Mouse (Mus musculus): ENCODE measurements around the gene Oas1a. TPM values are rescaled to one million over a fixed set of nuclear protein-coding genes. Genes with fewer than 3 reads are reported as not detected.
"Not testable (repeated sequence)": the region's sequence is repeated elsewhere in the genome, so short reads cannot be mapped to it uniquely, and the experiment has no call there.

The Oas1a gene
- polyA plus RNA-seq, 1 experiment = 5.8 TPM

DNA sequence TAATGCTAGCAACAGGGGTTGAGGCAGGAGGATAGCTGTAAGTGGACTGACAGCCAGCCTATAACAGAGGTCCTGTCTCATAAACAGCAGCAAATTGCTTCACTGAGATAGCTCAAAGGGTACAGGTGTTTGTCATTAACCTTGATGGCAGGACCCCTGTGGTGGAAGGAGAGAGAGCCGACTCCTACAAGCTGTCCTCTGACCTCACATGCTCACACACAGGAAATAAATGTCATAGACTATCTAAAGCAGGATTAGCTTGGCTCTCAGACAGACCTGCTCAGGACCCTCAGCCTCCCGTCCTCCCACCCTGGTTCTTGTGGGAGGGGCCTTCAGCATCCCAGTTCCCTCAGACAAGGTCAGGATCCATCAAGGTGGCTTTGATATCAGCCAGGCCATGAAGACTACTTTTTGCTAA, 15.1 kb downstream of the Oas1a start:
- H3K4me3 ChIP-seq (ENCODE audit: insufficient read depth, low read length) = no peak overlapping the region
- H3K4me1 ChIP-seq (ENCODE audit: control insufficient read depth, insufficient read depth, low read length) = no peaks in the 10 kb centered on the region
- no peak overlapping the region for H3K27ac ChIP-seq (ENCODE audit: insufficient read depth, low read length)
- no peak for TF ChIP-seq CTCF (IDR thresholded peaks at IDR 0.05; ENCODE audit: borderline replicate concordance, insufficient read depth, low read length)
- TF ChIP-seq POLR2A (IDR thresholded peaks at IDR 0.05; ENCODE audit: low read depth, low read length) = no peak

DNA sequence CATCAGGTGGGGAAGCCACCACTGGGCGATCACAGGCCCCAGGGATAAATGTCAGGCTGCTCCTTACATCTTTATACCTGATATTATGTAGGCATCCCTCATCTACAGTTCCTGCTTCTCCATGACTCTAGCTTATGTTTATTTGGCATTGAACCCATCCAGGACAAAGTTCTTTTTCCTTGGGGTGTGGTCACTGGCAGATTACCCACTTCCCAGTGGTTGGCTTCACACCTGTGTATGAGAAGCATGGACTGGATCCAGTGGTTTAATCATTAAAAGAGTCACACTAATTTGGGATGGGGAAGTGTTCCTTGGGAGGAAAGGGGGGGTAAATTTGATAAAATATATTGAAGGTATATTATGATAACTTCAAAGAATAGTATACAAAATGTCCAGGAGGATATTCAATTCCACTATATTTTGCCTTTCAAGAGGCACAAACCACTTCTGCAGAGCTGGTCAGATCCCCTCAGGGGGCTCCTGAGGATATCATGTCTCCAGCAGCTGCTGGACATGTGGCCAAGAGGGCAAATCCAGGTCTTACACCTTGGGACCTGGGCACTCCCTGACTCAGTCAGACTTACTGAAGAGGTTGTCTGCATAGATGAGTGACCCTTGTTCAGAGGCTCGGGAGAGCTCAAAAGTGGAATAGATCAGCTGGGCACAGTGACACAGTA, 15.6 kb downstream of the Oas1a start:
- H3K27ac ChIP-seq (ENCODE audit: insufficient read depth, low read length); H3K4me3 ChIP-seq (ENCODE audit: insufficient read depth, low read length): not testable (repeated sequence)

DNA sequence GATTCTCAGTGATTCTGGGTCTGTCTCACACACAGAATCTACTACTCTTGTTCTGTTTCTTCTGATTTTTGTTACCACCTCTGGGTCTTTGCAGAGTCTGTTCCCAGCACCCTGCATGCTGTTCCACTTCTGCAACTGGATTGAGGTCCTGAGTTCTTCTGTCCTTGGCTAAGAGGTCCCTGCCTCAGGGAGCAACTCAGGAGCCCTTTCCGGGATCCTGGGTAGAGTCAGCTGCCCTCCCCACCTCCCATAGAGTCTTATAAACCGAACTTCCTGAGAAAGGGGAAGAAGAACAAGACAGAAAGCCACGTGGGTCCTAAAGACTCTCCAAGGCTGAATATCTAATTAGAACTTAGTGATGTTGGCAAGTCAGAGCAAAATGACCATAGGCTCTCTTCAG, 16.3 kb downstream of the Oas1a start:
- TF ChIP-seq CTCF (IDR thresholded peaks at IDR 0.05; ENCODE audit: borderline replicate concordance, insufficient read depth, low read length) (no peak), POLR2A (IDR thresholded peaks at IDR 0.05; ENCODE audit: low read depth, low read length) (no peak)
- no peaks in the 10 kb centered on the region for H3K4me1 ChIP-seq (ENCODE audit: control insufficient read depth, insufficient read depth, low read length)
- H3K27ac ChIP-seq (ENCODE audit: insufficient read depth, low read length) = no peak overlapping the region
- H3K4me3 ChIP-seq (ENCODE audit: insufficient read depth, low read length) = no peak overlapping the region

More for the DNA sequence above, 15.6 kb downstream of the Oas1a start:
- not testable (repeated sequence) for H3K4me1 ChIP-seq (ENCODE audit: control insufficient read depth, insufficient read depth, low read length)

DNA sequence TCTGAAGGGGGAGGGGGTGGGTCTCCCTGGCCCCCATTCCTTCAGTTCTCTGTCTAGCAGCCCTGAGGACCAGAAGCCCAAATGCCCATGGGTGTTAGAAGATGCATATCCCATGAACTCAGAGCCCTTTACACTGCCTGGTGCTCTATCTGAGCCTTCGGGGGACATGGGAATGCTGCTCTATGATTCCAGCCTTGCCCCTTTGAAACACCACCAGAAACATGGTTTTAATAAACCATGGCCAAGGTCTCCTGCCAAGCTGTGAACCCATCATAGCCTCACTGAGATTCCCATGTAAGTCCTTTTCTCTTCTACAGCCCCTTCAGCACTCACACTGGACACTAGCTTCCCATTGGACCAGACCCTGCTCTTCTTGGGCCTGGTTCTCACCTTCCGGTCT, 17.3 kb downstream of the Oas1a start:
- no peak overlapping the region for H3K4me3 ChIP-seq (ENCODE audit: insufficient read depth, low read length)
- H3K27ac ChIP-seq (ENCODE audit: insufficient read depth, low read length) = no peak overlapping the region
- no peaks in the 10 kb centered on the region for H3K4me1 ChIP-seq (ENCODE audit: control insufficient read depth, insufficient read depth, low read length)
- TF ChIP-seq CTCF (IDR thresholded peaks at IDR 0.05; ENCODE audit: borderline replicate concordance, insufficient read depth, low read length) (no peak), POLR2A (IDR thresholded peaks at IDR 0.05; ENCODE audit: low read depth, low read length) (no peak)

DNA sequence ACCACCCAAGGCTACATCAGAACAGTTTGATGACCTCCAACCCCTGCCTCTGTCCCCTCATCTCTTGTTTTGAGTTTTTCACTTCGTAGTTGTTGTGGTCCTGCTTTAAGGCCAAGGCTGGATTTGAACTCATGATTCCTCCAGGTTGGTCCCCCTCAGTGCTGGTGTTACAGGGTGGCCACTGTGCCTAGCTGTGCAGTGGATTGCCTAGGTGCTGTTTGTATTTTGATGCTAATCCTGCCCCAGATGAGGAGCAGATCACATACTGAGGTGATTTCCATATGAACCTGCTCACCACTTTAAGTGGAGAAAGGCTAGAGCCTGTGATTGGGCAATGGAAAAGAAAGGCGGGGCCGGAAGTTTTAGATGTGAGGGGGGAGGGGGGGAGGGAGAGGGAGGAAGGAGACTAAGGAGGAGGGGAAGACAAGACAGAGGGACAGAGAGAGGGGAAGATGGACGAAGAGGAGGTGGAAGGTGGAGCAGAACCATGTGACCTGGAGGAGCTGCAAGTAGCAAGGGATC, 19.0 kb downstream of the Oas1a start:
- H3K4me3 ChIP-seq (ENCODE audit: insufficient read depth, low read length); H3K4me1 ChIP-seq (ENCODE audit: control insufficient read depth, insufficient read depth, low read length); H3K27ac ChIP-seq (ENCODE audit: insufficient read depth, low read length): not testable (repeated sequence)

DNA sequence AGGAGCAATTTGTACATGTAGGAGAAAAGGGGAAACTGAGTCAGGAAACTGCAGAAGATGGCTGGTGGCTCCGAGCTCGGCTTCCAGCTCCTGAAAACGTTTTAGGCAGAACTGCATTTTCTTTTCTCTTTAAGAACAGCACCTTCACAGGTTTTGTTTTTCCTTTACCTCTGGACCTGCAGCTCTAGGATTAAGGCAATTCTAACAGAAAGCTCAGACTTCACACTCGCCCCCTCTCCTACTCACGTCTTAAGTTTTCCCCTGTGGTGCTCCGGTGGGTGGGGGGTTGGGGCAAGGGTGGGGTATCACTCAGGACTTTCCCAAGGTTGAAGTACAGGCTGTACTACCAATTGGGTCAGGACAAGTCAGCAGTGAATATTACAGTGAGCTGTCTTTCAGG, 19.5 kb downstream of the Oas1a start:
- H3K4me3 ChIP-seq (ENCODE audit: insufficient read depth, low read length) = no peak overlapping the region
- no peaks in the 10 kb centered on the region for H3K4me1 ChIP-seq (ENCODE audit: control insufficient read depth, insufficient read depth, low read length)
- no peak for TF ChIP-seq CTCF (IDR thresholded peaks at IDR 0.05; ENCODE audit: borderline replicate concordance, insufficient read depth, low read length)
- TF ChIP-seq POLR2A (IDR thresholded peaks at IDR 0.05; ENCODE audit: low read depth, low read length) = no peak
- no peak overlapping the region for H3K27ac ChIP-seq (ENCODE audit: insufficient read depth, low read length)

DNA sequence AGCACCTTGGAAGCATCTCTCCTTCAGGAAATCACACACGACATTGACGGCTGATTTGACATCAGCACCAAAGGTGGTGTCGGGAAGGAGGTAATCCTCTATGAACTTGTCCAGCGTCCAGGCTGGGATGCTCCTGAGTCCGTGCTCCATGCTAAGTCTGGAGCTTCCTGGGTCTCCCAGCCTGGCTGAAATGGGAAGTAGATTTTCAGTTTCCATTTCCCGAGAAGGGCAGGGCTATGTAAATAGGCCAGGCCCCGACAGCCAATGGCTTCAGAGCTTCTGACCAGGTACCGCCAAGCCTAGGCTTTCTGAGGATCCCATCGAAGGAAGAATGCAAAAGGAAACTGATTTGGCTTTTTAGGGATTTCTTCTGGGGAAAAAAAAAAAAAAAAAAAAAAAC, 19.9 kb downstream of the Oas1a start, which contains the start of gene Oas1g:
Gene Oas1g (minus strand): TSS at position 201 of the 400 bp plus-strand sequence.
- H3K4me1 ChIP-seq (ENCODE audit: control insufficient read depth, insufficient read depth, low read length); H3K27ac ChIP-seq (ENCODE audit: insufficient read depth, low read length); H3K4me3 ChIP-seq (ENCODE audit: insufficient read depth, low read length): not testable (repeated sequence)

DNA sequence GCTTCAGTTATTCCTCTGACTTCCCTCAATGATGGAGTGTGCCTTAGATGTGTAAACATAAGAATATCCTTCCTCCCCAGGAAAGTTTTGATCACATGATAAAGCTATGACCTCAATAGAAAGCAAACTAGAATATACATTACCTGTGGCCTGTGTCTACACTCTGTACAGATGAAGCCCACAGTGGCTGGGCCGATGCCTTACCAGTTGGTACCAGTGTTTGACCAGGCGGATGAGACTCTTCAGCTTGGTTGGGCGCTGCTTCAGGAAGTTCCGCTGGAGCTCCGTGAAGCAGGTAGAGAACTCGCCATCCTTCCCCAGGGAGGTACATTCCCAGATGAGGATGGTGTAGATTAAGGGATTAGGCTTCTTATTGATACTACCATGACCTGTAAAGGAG, 25.6 kb downstream of the Oas1a start:
- H3K4me1 ChIP-seq (ENCODE audit: control insufficient read depth, insufficient read depth, low read length); H3K27ac ChIP-seq (ENCODE audit: insufficient read depth, low read length); H3K4me3 ChIP-seq (ENCODE audit: insufficient read depth, low read length): not testable (repeated sequence)

DNA sequence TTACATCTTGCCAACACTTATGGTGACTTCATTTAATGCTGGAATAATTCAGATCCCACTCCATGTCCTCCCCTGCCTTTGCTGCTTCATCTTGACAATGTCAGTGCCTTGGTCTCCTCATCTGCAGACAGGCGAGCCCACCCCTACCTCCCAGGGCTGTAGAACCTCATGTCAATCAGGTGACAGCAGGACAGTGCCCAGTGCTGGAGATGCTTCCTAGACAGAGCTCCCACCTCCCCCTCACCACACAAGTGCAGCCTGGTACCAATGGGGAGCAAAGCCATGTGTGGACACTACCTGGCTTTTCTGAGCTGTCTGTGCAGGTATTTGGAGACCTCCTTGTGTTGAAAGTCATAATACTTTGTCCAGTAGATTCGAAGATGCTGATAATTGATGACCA, 28.5 kb downstream of the Oas1a start:
- H3K4me3 ChIP-seq (ENCODE audit: insufficient read depth, low read length); H3K4me1 ChIP-seq (ENCODE audit: control insufficient read depth, insufficient read depth, low read length); H3K27ac ChIP-seq (ENCODE audit: insufficient read depth, low read length): not testable (repeated sequence)

DNA sequence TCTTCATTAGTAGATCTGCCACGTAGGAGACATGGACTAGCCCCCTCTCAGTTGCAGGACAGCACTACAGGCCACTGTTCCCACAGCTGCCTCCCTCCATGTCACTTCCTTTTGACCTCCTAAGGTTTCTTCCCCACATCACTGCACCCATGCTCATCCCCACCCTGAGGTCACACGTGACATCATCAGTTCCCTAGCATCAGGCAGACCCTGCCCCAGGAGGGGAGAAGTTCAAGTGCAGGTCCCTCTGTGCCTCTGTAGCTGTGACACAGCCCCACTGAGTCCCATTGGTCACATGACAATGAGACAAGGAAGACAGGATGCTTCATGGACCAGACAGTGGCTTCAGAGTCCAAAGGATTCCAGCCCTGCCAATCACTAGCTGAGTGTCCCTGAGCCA, 29.9 kb downstream of the Oas1a start:
- H3K4me3 ChIP-seq (ENCODE audit: insufficient read depth, low read length); H3K27ac ChIP-seq (ENCODE audit: insufficient read depth, low read length): not testable (repeated sequence)

DNA sequence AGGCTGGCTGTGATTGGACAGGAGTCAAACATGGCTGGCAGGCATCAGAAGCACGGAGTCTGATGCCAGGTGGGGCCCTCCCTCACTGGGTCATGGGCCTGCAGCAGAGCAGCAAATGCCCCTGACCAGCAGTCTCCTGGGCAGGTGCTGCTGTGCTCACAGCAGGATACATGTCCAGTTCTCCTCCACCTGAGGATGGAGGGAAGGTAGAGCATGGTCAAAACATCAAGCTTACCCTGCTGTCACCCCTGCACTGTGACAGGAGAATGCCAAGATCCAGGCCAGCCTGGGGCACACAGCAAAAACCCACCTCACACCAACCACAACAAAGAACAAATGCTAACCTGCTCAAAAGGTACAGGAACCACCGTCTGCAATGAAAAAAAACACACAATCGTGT, 30.5 kb downstream of the Oas1a start:
- H3K4me1 ChIP-seq (ENCODE audit: control insufficient read depth, insufficient read depth, low read length); H3K27ac ChIP-seq (ENCODE audit: insufficient read depth, low read length): not testable (repeated sequence)

More for the DNA sequence above, 29.9 kb downstream of the Oas1a start:
- H3K4me1 ChIP-seq (ENCODE audit: control insufficient read depth, insufficient read depth, low read length) = not testable (repeated sequence)

More for the DNA sequence above, 30.5 kb downstream of the Oas1a start:
- not testable (repeated sequence) for H3K4me3 ChIP-seq (ENCODE audit: insufficient read depth, low read length)

Measured in embryonic fibroblast, embryonic 13.5 days (primary cell).